Mouse (Mus musculus) thymus, adult 2 months (tissue): ENCODE results near the gene Pi4k2a.

Experiments
- CTCF ChIP-seq: fragments of 200-500 bp; IDR thresholded peaks from 2 replicates; pipeline ENCODE4 v1.5.1; 2012; ENCODE audit warnings: mild to moderate bottlenecking, control low read depth, low read length, moderate library complexity, borderline replicate concordance; ENCODE audit not compliant: control insufficient read depth, poor library complexity, insufficient read depth; ENCODE audit errors: extremely low read depth
- POLR2A ChIP-seq: fragments of 200-500 bp; IDR thresholded peaks from 2 replicates; pipeline ENCODE4 v1.6.1; 2012; ENCODE audit warnings: mild to moderate bottlenecking, low read length, control low read depth, moderate library complexity; ENCODE audit not compliant: control insufficient read depth, poor library complexity, insufficient read depth; ENCODE audit errors: extremely low read depth

DNA sequence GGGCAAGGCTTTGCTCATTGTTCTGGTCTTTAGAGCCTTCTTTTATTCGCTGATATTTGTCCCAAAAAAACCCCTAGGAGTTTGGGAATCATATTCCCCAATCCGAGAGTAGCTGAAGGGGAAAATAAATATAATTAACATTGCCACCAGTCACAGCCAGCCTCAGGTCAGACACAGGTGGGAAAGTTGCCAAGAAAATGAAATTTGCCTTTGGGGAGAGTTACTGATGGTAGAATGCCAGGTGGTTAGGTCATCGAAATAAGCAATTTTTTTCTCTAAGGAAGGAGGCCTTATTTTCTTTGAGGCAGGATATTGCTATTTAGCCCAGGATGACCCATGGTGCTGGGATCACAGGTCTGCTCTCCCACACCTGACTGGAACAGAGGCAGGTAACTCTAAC lies 76.5 kb downstream of the Pi4k2a start:
- no peak for TF ChIP-seq CTCF
- TF ChIP-seq POLR2A: no peak
